Mouse (Mus musculus) embryonic stem cell, embryonic (primary cell): ENCODE measurements around the gene Klhl8.

ENCODE experiments used
- CTCF ChIA-PET, 4 experiments: fragments of 300-600 bp in 2 of 4; fragments of 350-600 bp in 2 of 4; sonication (Branson Sonifier 250); formaldehyde crosslinking; loops; one replicate each; lab custom pipeline; 2022; ENCODE audit warnings: inconsistent platforms in 2 of 4; lab: Charles Lee
- POLR2A ChIA-PET, 4 experiments: fragments of 300-600 bp in 2 of 4; fragments of 350-600 bp in 2 of 4; sonication (Branson Sonifier 250); formaldehyde crosslinking; loops; one replicate each; lab custom pipeline; 2022; ENCODE audit warnings: antibody characterized with exemption in 4 of 4, inconsistent platforms in 1 of 4; lab: Charles Lee

Klhl8 gene

GRCm38 (mm10) chr5:103860622-103861021 is 50.4 kb downstream of the Klhl8 start:
- POLR2A ChIA-PET = interaction anchor here in 2 of 4 experiments (0.9 to 1.6 kb wide), 6 partner anchors 9 to 189 kb away, joined by 3 to 4 read pairs (median 3); no protein-coding TSS in a partner anchor
- CTCF ChIA-PET = interaction anchor here in 1 of 4 experiments (1.0 to 1.1 kb wide), 2 partner anchors 67 to 265 kb away, joined by 3 to 5 read pairs; no protein-coding TSS in a partner anchor

GRCm38 (mm10) chr5:103857151-103857550 is 53.9 kb downstream of the Klhl8 start:
- ChIA-PET CTCF (interaction anchor here (1.1 to 3.4 kb wide), 12 partner anchors 9 to 202 kb away, joined by 3 to 34 read pairs (median 6); no protein-coding TSS in a partner anchor), POLR2A (interaction anchor here in 2 of 4 experiments (0.8 to 1.6 kb wide), 7 partner anchors 24 to 202 kb away, joined by 3 to 8 read pairs (median 4); partner anchors contain the start of gene 1700016H13Rik (in 1 of the 2))

- ChIA-PET POLR2A (interaction anchor here in 3 of 4 experiments (0.6 to 1.6 kb wide), 13 partner anchors 12 to 201 kb away, joined by 3 to 8 read pairs (median 4); partner anchors contain the start of gene 1700016H13Rik (in 1 of the 3)), CTCF (interaction anchor here (0.5 to 3.4 kb wide), 24 partner anchors 9 to 479 kb away, joined by 3 to 34 read pairs (median 4); partner anchors contain the start of gene Aff1 (in 2 of the 4))
Measured at GRCm38 (mm10) chr5:103856286-103857009, 54.6 kb downstream of the Klhl8 start.

GRCm38 (mm10) chr5:103855483-103856211 is 55.4 kb downstream of the Klhl8 start:
- ChIA-PET POLR2A (interaction anchor here in 3 of 4 experiments (0.9 to 1.6 kb wide), 9 partner anchors 11 to 172 kb away, joined by 3 to 8 read pairs (median 4); no protein-coding TSS in a partner anchor), CTCF (interaction anchor here (0.6 to 3.4 kb wide), 16 partner anchors 8 to 479 kb away, joined by 3 to 34 read pairs (median 5); no protein-coding TSS in a partner anchor)

- CTCF ChIA-PET = interaction anchor here in 2 of 4 experiments (0.8 to 3.4 kb wide), 3 partner anchors 11 to 73 kb away, joined by 3 to 18 read pairs (median 4); no protein-coding TSS in a partner anchor
- POLR2A ChIA-PET = interaction anchor here in 1 of 4 experiments (1.2 kb wide), 1 partner anchor 35 kb away, joined by 3 read pairs; no protein-coding TSS in a partner anchor
Measured at GRCm38 (mm10) chr5:103854807-103855194, 56.3 kb downstream of the Klhl8 start.

GRCm38 (mm10) chr5:103854041-103854806 is 56.8 kb downstream of the Klhl8 start:
- POLR2A ChIA-PET = interaction anchor here in 3 of 4 experiments (0.6 to 1.9 kb wide), 6 partner anchors 9 to 526 kb away, joined by 3 to 6 read pairs (median 3); no protein-coding TSS in a partner anchor
- CTCF ChIA-PET = interaction anchor here in 1 of 4 experiments (0.6 to 1.5 kb wide), 2 partner anchors 10 to 112 kb away, joined by 4 read pairs; no protein-coding TSS in a partner anchor

- ChIA-PET POLR2A (interaction anchor here in 2 of 4 experiments (0.6 to 1.9 kb wide), 2 partner anchors 11 to 193 kb away, joined by 3 to 6 read pairs; no protein-coding TSS in a partner anchor), CTCF (interaction anchor here in 1 of 4 experiments (1.5 kb wide), 1 partner anchor 9 kb away, joined by 4 read pairs; no protein-coding TSS in a partner anchor)
Measured at GRCm38 (mm10) chr5:103852756-103853549, 58.1 kb downstream of the Klhl8 start.

- ChIA-PET CTCF (interaction anchor here in 1 of 4 experiments (1.9 kb wide), 1 partner anchor 8 kb away, joined by 9 read pairs; no protein-coding TSS in a partner anchor), POLR2A (interaction anchor here in 1 of 4 experiments (0.6 to 2.1 kb wide), 5 partner anchors 10 to 69 kb away, joined by 3 to 12 read pairs (median 3); no protein-coding TSS in a partner anchor)
Measured at GRCm38 (mm10) chr5:103848546-103848945, 62.5 kb downstream of the Klhl8 start.

GRCm38 (mm10) chr5:103846609-103847008 is 64.5 kb downstream of the Klhl8 start:
- ChIA-PET POLR2A (interaction anchor here in 2 of 4 experiments (0.8 to 3.2 kb wide), 5 partner anchors 12 to 128 kb away, joined by 3 to 32 read pairs (median 5); no protein-coding TSS in a partner anchor), CTCF (no interaction called here)

GRCm38 (mm10) chr5:103846154-103846551 is 64.9 kb downstream of the Klhl8 start:
- CTCF ChIA-PET = no interaction called here
- POLR2A ChIA-PET = interaction anchor here in 2 of 4 experiments (0.8 to 3.2 kb wide), 5 partner anchors 11 to 127 kb away, joined by 3 to 32 read pairs (median 5); no protein-coding TSS in a partner anchor

- ChIA-PET CTCF (interaction anchor here in 1 of 4 experiments (1.2 to 2.6 kb wide), 3 partner anchors 17 to 28 kb away, joined by 3 to 12 read pairs (median 5); no protein-coding TSS in a partner anchor), POLR2A (interaction anchor here in 2 of 4 experiments (0.8 to 3.2 kb wide), 12 partner anchors 8 to 127 kb away, joined by 3 to 32 read pairs (median 4); no protein-coding TSS in a partner anchor)
Measured at GRCm38 (mm10) chr5:103845418-103846153, 65.5 kb downstream of the Klhl8 start.

- ChIA-PET POLR2A (interaction anchor here in 2 of 4 experiments (1.0 to 3.2 kb wide), 9 partner anchors 9 to 172 kb away, joined by 3 to 32 read pairs (median 3); no protein-coding TSS in a partner anchor), CTCF (interaction anchor here in 3 of 4 experiments (0.7 to 2.6 kb wide), 13 partner anchors 8 to 190 kb away, joined by 3 to 12 read pairs (median 3); no protein-coding TSS in a partner anchor)
Measured at GRCm38 (mm10) chr5:103843938-103844337, 67.1 kb downstream of the Klhl8 start.

- ChIA-PET CTCF (interaction anchor here in 1 of 4 experiments (1.6 kb wide), 1 partner anchor 22 kb away, joined by 4 read pairs; no protein-coding TSS in a partner anchor), POLR2A (interaction anchor here in 1 of 4 experiments (0.7 to 19.0 kb wide), 6 partner anchors 9 to 79 kb away, joined by 3 to 209 read pairs (median 8); no protein-coding TSS in a partner anchor)
Measured at GRCm38 (mm10) chr5:103839265-103839626, 71.8 kb downstream of the Klhl8 start.

GRCm38 (mm10) chr5:103838550-103839264 is 72.4 kb downstream of the Klhl8 start:
- ChIA-PET CTCF (interaction anchor here in 1 of 4 experiments (1.2 to 3.7 kb wide), 3 partner anchors 10 to 89 kb away, joined by 3 to 10 read pairs (median 4); no protein-coding TSS in a partner anchor), POLR2A (interaction anchor here in 2 of 4 experiments (0.9 to 19.0 kb wide), 7 partner anchors 9 to 144 kb away, joined by 3 to 209 read pairs (median 6); no protein-coding TSS in a partner anchor)
